Mouse (Mus musculus): ENCODE data around the gene Frmd7. TPM values are rescaled to one million over a fixed set of nuclear protein-coding genes. Genes with fewer than 3 reads are reported as not detected.

The Frmd7 gene
- total RNA-seq, 1 experiment from 2014 or later, result not detected

GRCm38 (mm10) chrX:50887999-50888398, 54.5 kb downstream of the Frmd7 start:
- no peak for ATAC-seq (ENCODE audit: extremely low read depth, insufficient number of reproducible peaks, low FRiP score, poor library complexity, severe bottlenecking)

GRCm38 (mm10) chrX:50874246-50875002, 68.1 kb downstream of the Frmd7 start:
- ATAC-seq (ENCODE audit: extremely low read depth, insufficient number of reproducible peaks, low FRiP score, poor library complexity, severe bottlenecking), result peak; percentile 46; the same call in 1 of the 2 replicates

- no peak for ATAC-seq (ENCODE audit: extremely low read depth, insufficient number of reproducible peaks, low FRiP score, poor library complexity, severe bottlenecking)
Measured at GRCm38 (mm10) chrX:50864734-50865133, 77.8 kb downstream of the Frmd7 start.

- ATAC-seq (ENCODE audit: extremely low read depth, insufficient number of reproducible peaks, low FRiP score, poor library complexity, severe bottlenecking), result no peak
Measured at GRCm38 (mm10) chrX:50863771-50864170, 78.7 kb downstream of the Frmd7 start.

GRCm38 (mm10) chrX:50850428-50851184, 91.9 kb downstream of the Frmd7 start:
- ATAC-seq (ENCODE audit: extremely low read depth, insufficient number of reproducible peaks, low FRiP score, poor library complexity, severe bottlenecking), result no peak

Other genes starting within 250 kb of the Frmd7 start
- 65.3 and 68.6 TPM in 2 replicates for gene Stk26, start 101.7 kb downstream of the Frmd7 start, total RNA-seq (2017)
- 64.1 and 69.2 TPM in 2 replicates for gene Rap2c, start 75.3 kb upstream of the Frmd7 start, total RNA-seq (2017)